Mouse (Mus musculus): Measurements from ENCODE around the gene Arl6ip1.

The Arl6ip1 gene

GRCm38 (mm10) chr7:118102231-118102630, 27.2 kb downstream of the Arl6ip1 start:
- POLR2A ChIA-PET = interaction anchor here (0.6 to 26.3 kb wide), 15 partner anchors 11 to 719 kb away, joined by 3 to 907 read pairs (median 5); partner anchors contain the start of genes Rps15a (in 3 of the 4), Arl6ip1 (in 2 of the 4) and Smg1 (in 1 of the 4)

DNA sequence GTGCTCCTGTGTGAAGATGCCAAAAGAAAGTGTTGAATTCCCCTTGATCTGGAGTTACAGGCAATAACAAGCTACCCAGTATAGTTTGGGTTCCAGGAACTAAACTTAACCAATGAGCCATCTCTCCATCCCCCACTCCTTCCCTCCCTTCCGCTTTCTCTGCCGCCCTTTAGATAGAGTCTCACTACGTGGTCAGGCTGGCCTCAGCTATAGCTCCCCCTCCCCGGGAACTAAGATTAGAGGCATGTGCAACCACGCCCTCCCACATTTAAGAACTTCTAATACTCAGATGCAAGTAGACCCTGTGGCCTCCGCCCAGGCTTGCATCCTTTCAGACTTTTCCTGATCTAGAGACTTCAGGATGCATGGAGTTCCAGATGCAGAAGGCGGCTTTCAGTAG, 31.8 kb downstream of the Arl6ip1 start:
- ChIA-PET POLR2A (interaction anchor here in 3 of 4 experiments (0.6 to 15.3 kb wide), 10 partner anchors 8 to 797 kb away, joined by 3 to 389 read pairs (median 4); partner anchors contain the start of genes Arl6ip1 (in 2 of the 3) and Rps15a (in 2 of the 3)), CTCF (interaction anchor here in 3 of 4 experiments (0.6 to 0.7 kb wide), 3 partner anchors 306 to 1876 kb away, joined by 3 to 4 read pairs (median 3); no protein-coding TSS in a partner anchor)

More at GRCm38 (mm10) chr7:118102231-118102630, 27.2 kb downstream of the Arl6ip1 start:
- CTCF ChIA-PET = interaction anchor here in 2 of 4 experiments (0.6 to 1.2 kb wide), 3 partner anchors 33 to 195 kb away, joined by 3 to 4 read pairs (median 3); no protein-coding TSS in a partner anchor

- ChIA-PET POLR2A (interaction anchor here in 2 of 4 experiments (0.6 to 1.6 kb wide), 3 partner anchors 23 to 62 kb away, joined by 3 to 4 read pairs (median 3); no protein-coding TSS in a partner anchor), CTCF (interaction anchor here in 1 of 4 experiments (2.1 kb wide), 1 partner anchor 13 kb away, joined by 6 read pairs; no protein-coding TSS in a partner anchor)
These were observed 49.5 kb downstream of the Arl6ip1 start for GRCm38 (mm10) chr7:118079987-118080386.

DNA sequence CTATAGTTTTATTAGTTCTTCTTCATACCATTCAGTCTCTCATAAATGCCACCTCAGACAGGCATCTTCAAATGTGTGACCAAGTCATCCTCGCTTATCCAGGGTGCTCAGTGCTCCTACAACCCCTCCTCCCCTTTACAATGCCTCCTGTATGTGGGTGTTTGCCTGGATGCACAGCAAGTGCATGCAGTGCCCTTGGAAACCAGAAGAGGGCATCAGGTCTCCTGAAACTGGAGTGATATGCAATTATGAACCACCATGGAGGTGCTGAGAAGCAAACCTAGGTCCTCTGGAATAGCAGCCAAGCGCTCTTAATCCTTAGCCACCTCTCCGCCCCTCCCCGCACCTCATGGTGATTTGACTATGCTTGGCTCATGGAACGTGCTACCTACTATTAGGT, 50.4 kb downstream of the Arl6ip1 start:
- CTCF ChIA-PET = interaction anchor here in 2 of 4 experiments (0.6 to 2.1 kb wide), 3 partner anchors 13 to 938 kb away, joined by 3 to 6 read pairs (median 5); no protein-coding TSS in a partner anchor

More for the DNA sequence above, 50.4 kb downstream of the Arl6ip1 start:
- POLR2A ChIA-PET = interaction anchor here in 2 of 4 experiments (0.8 to 1.6 kb wide), 4 partner anchors 11 to 25 kb away, joined by 3 to 5 read pairs (median 4); no protein-coding TSS in a partner anchor

All from embryonic stem cell, embryonic (primary cell).